Mouse (Mus musculus): Measurements from ENCODE around the gene Nudt17.
"Not testable (repeated sequence)": the region's sequence is repeated elsewhere in the genome, so short reads cannot be mapped to it uniquely, and the experiment has no call there.

Nudt17 gene

DNA sequence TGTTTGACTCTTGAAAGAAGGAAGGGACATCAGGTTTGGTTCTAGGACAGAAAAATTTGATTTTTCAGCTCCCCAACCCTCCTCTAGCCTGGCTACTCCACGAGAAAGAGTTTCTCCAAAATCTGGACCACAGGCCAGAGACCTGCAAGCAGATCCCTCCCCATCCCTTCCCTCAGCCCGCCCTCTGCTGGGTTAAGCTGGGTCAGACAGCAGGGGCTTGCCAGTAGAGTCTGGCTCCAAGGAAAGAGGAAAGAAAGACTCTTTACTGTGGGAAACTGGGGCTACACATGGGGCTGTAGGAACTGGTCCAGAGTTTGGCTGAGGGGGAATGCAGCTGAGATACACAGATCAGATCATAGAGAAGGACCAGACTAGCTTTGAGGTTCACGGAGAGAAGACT, 15.9 kb downstream of the Nudt17 start:
- H3K36me3 ChIP-seq (ENCODE audit: control insufficient read depth, insufficient read depth, low read length, poor library complexity, severe bottlenecking) = no peaks in the 10 kb centered on the region
- H3K27me3 ChIP-seq (ENCODE audit: control insufficient read depth, insufficient read depth, low read length, poor library complexity, severe bottlenecking) = no peaks in the 10 kb centered on the region
- DNase-seq (ENCODE audit: low read depth, low spot score) = no peak

DNA sequence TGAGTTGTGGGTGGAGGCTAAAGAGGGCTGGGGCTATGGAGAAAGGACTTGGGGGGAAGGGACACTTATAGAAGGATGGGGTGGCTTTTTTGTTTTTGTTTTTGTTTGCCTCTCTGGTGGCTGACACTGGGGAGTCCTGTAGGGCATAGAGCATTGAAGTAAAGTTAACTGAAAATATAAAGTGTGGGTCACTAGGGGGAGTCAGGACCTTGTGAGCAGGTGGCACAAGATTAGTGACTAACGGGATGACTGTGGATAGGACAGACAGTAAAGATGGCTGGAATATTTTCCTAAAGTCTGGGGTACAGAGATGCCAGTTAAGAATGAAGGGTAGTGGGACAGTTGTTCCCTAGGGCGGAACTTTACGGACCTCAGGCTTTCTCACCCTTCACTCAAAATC, 18.1 kb downstream of the Nudt17 start:
- Histone ChIP-seq H3K27me3 (ENCODE audit: control insufficient read depth, insufficient read depth, low read length, poor library complexity, severe bottlenecking) (no peaks in the 10 kb centered on the region), H3K36me3 (ENCODE audit: control insufficient read depth, insufficient read depth, low read length, poor library complexity, severe bottlenecking) (no peaks in the 10 kb centered on the region)
- peak; percentile 45 for DNase-seq (ENCODE audit: low read depth, low spot score)

DNA sequence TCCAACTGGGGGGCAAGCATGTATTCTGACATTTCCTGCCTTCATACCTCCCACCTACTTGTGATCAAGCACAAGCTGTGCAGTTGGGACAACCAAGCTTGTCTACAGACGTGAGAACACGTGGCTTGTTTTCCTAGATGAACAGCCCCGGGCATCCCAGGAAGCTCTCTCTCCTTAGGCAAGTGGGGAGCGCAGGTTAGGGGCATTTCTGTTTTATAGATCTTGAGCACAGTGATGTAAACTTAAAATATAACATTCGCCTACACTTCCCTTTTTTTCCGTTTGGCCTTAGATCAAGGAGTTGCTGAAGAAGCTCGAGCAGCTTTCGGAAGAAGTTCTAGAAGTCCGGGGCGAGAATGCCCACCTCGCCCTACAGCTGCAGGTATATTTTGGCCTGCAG, 19.5 kb downstream of the Nudt17 start:
- Histone ChIP-seq H3K36me3 (ENCODE audit: control insufficient read depth, insufficient read depth, low read length, poor library complexity, severe bottlenecking) (no peaks in the 10 kb centered on the region), H3K27me3 (ENCODE audit: control insufficient read depth, insufficient read depth, low read length, poor library complexity, severe bottlenecking) (no peaks in the 10 kb centered on the region)
- DNase-seq (ENCODE audit: low read depth, low spot score) = no peak

DNA sequence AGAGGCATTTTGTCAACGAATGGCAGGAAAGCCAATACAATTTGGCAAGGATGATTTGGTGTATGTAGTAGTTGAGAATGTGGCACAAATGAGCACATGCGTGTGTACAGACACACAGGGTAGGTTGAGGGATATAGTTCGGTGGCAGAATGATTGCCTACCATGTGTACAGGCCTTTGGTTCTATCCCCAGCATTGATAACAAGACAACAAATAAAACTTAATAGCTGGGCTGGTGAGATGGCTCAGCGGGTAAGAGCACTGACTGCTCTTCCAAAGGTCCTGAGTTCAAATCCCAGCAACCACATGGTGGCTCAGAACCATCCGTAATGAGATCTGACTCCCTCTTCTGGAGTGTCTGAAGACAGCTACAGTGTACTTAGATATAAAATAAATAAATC, 22.3 kb downstream of the Nudt17 start:
- not testable (repeated sequence) for DNase-seq (ENCODE audit: low read depth, low spot score)

DNA sequence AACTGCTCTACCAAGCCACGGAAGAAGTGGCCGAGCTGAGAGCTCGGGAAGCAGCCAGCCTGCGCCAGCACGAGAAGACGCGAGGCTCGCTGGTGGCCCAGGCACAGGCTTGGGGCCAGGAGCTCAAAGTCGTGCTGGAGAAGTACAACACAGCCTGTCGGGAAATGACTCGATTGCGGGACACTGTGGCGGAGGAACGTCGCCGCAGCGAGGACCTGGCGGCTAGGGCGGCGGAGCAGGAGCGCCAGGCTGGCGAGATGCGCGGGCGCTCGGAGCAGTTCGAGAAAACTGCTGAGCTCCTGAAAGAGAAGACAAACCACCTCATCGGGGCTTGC, 23.6 kb downstream of the Nudt17 start:
- Histone ChIP-seq H3K27me3 (ENCODE audit: control insufficient read depth, insufficient read depth, low read length, poor library complexity, severe bottlenecking) (no peaks in the 10 kb centered on the region), H3K36me3 (ENCODE audit: control insufficient read depth, insufficient read depth, low read length, poor library complexity, severe bottlenecking) (no peaks in the 10 kb centered on the region)
- DNase-seq (ENCODE audit: low read depth, low spot score) = no peak

More for the DNA sequence above, 22.3 kb downstream of the Nudt17 start:
- H3K27me3 ChIP-seq (ENCODE audit: control insufficient read depth, insufficient read depth, low read length, poor library complexity, severe bottlenecking); H3K36me3 ChIP-seq (ENCODE audit: control insufficient read depth, insufficient read depth, low read length, poor library complexity, severe bottlenecking): not testable (repeated sequence)

DNA sequence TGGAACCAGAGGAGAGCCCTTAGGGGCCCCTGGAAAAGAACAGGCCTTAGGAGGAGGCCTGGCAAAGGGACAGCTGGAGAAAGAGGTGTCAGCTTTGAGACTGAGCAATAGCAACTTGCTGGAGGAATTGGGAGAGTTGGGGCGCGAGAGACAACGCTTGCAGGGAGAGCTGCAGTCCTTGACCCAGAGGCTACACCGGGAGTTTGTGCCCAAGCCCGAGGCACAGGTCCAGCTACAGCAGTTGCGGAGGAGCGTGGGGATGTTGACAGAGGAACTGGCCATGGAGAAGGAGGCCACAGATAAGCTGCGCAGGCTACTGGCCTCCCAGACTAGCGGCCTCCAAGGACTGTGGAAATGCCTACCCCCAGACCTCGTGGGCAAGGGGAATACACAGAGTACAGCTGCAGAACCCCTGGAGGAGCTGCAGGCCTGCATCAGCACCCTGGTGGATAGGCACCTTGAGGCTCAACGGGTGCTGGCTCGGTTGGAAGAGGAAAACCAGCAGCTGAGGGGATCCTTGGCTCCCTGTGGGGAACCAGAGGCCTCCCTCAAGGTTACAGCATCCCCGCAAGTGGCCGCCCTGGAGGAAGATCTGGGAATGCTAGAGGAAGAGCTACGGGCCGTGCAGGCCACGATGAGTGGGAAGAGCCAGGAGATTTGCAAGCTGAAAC, 24.1 kb downstream of the Nudt17 start:
- no peak for DNase-seq (ENCODE audit: low read depth, low spot score)
- Histone ChIP-seq H3K27me3 (ENCODE audit: control insufficient read depth, insufficient read depth, low read length, poor library complexity, severe bottlenecking) (no peaks in the 10 kb centered on the region), H3K36me3 (ENCODE audit: control insufficient read depth, insufficient read depth, low read length, poor library complexity, severe bottlenecking) (no peaks in the 10 kb centered on the region)

DNA sequence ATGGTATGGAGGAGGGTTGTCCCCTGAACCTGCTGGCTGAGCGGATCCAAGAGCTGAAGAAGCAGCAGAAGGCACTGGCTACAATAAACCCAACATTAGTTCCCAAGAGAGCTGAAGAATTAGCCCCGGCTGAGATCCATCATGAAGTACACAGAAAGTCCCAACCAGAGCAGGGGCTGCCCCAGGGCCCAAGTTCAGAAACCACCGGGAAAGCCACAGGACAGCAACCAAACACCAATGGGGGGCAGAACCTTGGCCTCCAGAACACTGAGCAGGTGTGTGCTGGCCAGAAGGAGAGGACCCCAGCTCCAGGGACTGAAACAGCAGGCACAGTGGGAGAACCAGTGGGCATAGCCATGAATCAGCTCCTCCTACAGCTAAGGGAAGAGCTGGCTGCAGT, 24.9 kb downstream of the Nudt17 start:
- no peak for DNase-seq (ENCODE audit: low read depth, low spot score)
- no peaks in the 10 kb centered on the region for H3K36me3 ChIP-seq (ENCODE audit: control insufficient read depth, insufficient read depth, low read length, poor library complexity, severe bottlenecking)
- H3K27me3 ChIP-seq (ENCODE audit: control insufficient read depth, insufficient read depth, low read length, poor library complexity, severe bottlenecking) = no peaks in the 10 kb centered on the region

DNA sequence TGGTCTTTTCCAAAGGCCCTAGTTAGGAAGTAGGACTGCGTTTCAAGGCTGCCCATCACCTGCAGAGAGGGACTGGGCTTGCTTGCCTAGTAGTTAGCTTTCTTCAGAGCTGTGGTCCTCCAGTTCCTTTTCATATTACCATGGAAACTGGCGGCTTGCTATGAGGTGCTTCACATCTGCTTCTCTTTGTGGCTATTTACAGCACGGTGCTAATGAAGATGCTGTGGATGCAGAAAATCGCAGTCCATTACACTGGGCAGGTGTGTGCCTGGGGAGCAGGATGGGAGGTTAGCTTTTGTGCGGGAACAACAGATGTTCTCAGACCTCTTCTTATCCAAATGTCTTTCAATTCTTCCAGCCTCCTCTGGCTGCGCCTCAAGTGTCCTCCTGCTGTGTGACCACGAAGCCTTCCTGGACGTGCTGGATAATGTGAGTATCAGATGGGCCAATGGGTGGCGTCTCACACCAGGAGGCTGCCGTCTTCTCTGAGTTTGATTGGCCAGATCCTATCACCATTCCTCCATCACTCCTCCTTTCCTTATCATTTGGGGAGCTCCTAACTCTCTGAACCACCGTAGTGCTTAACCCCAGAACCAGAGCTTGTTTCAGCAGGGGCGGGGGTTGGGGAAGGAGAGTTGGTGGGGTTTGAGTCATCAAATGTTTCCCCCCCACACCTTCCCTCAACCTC, 27.9 kb downstream of the Nudt17 start:
- DNase-seq (ENCODE audit: low read depth, low spot score) = no peak
- no peaks in the 10 kb centered on the region for H3K36me3 ChIP-seq (ENCODE audit: control insufficient read depth, insufficient read depth, low read length, poor library complexity, severe bottlenecking)
- no peaks in the 10 kb centered on the region for H3K27me3 ChIP-seq (ENCODE audit: control insufficient read depth, insufficient read depth, low read length, poor library complexity, severe bottlenecking)

DNA sequence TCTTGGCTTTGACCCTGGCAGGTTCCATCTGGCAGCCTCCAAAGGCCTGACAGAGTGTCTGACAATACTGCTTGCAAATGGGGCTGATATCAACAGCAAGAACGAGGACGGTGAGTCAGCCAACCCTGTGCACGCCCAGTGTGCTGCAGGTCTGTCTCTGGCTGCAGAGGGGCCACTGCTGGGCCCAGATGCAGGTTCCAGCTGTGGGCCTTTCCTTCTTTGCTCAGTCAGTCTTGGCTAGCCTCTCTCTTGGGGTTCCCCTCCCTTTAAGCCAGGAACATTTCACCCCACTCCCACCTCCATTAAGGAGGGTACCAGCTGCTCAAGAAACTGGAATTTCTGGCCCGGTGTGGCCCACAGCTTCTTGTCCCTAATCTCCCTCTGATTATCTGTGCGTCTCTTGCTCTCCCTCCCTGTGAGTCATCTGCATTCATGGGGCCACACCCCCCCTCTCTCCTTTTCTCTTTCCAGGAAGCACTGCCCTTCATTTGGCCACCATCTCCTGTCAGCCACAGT, 29.1 kb downstream of the Nudt17 start:
- Histone ChIP-seq H3K27me3 (ENCODE audit: control insufficient read depth, insufficient read depth, low read length, poor library complexity, severe bottlenecking) (no peaks in the 10 kb centered on the region), H3K36me3 (ENCODE audit: control insufficient read depth, insufficient read depth, low read length, poor library complexity, severe bottlenecking) (no peaks in the 10 kb centered on the region)
- DNase-seq (ENCODE audit: low read depth, low spot score) = no peak

DNA sequence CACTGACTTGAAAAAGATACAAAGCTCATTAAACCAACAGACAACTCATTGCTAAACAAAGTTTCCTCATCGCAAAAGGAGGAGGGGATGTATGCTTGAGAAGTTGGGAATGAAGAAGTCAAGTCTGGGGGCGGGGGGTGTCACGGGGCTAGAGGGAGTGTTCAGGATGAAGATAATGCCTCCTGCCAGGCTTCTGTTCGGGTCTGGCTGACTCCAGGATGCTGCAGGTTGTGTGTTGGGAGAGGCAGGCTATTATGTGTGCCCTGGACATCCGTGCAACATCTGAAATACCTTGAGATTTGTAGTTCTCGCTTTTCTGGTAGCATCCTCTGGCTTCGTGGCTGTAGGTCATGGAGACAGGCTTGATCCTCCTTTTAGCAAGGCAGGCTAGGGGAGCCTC, 29.9 kb downstream of the Nudt17 start:
- no peaks in the 10 kb centered on the region for H3K27me3 ChIP-seq (ENCODE audit: control insufficient read depth, insufficient read depth, low read length, poor library complexity, severe bottlenecking)
- no peak for DNase-seq (ENCODE audit: low read depth, low spot score)
- no peaks in the 10 kb centered on the region for H3K36me3 ChIP-seq (ENCODE audit: control insufficient read depth, insufficient read depth, low read length, poor library complexity, severe bottlenecking)

DNA sequence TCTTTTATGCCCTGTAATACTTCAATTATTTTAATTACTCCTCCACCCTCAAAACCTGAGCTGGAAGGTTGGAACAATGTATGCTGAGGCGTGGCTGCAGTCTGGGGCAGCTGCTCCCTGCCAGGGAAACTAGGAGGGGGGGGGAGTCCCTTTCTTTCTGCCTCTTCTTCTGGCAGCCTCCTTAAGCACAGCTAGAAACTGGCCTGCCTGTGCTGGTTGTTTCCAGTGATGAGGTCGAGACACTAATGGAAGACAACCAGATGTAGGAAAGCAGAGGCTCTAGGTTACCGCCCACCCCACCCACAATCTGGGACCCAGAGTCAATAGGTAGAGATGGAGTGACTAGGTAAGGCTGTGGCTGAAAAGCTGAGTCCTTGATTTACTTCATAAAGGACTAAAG, 32.7 kb downstream of the Nudt17 start:
- Histone ChIP-seq H3K27me3 (ENCODE audit: control insufficient read depth, insufficient read depth, low read length, poor library complexity, severe bottlenecking) (no peaks in the 10 kb centered on the region), H3K36me3 (ENCODE audit: control insufficient read depth, insufficient read depth, low read length, poor library complexity, severe bottlenecking) (no peaks in the 10 kb centered on the region)
- DNase-seq (ENCODE audit: low read depth, low spot score) = no peak

DNA sequence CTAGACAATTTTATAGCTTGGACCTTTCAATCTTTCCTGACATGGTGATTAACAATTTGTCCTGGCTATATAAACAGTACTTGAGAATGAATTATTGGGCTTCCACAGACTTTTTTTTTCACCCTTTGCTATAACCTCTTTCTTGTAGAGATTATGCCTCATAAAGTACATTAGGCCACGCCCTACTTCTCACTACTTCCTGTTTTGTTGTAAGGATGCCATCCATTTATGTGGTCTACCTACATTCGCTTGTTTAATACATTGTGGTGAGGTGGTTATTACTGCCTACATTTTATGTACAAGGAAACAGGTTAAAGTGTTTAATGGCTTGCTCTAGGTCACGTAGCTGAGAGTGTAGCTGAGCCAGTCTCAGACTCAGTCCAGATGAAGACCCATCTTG, 33.2 kb downstream of the Nudt17 start:
- Histone ChIP-seq H3K36me3 (ENCODE audit: control insufficient read depth, insufficient read depth, low read length, poor library complexity, severe bottlenecking) (no peaks in the 10 kb centered on the region), H3K27me3 (ENCODE audit: control insufficient read depth, insufficient read depth, low read length, poor library complexity, severe bottlenecking) (no peaks in the 10 kb centered on the region)
- peak; percentile 45 for DNase-seq (ENCODE audit: low read depth, low spot score)

DNA sequence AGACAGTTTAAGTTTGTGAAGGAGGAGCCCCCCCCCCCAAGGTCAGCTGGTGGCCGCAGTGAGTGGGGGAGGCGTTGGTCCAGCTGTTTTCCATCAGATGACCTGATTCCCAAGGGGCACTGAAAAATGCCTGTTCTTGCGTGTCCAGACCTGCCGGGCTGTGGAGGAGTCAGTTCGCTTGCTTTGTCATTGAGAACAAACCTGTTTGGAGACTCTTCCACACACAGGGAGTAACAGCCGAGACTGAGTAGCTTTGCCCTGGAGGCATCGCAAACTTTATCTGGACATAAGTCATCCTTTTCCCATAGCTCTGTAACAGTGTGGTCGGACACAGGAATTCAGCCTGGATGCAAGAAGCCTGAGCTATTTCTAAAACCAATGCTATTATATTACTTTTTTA, 33.9 kb downstream of the Nudt17 start:
- DNase-seq (ENCODE audit: low read depth, low spot score) = no peak
- Histone ChIP-seq H3K36me3 (ENCODE audit: control insufficient read depth, insufficient read depth, low read length, poor library complexity, severe bottlenecking) (no peaks in the 10 kb centered on the region), H3K27me3 (ENCODE audit: control insufficient read depth, insufficient read depth, low read length, poor library complexity, severe bottlenecking) (no peaks in the 10 kb centered on the region)

DNA sequence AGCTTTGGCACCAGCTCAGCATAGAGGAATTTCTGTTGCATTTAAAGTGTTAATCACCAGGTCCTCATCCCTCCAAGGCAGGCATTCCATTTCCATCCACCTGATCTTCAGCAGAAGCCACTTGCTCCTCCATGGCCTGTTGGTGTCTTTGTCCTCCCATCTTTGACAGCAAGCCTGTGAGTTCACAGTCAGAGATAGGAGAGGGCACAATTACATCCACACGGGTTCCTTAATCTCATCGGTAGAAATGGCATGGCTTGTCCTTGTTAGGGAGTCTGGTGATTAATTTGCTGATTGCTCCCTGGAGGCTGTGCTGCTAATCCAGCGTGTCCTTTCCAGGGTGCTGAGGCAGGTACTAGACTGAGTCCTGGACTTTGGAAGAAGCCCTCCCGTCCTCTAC, 34.8 kb downstream of the Nudt17 start:
- Histone ChIP-seq H3K27me3 (ENCODE audit: control insufficient read depth, insufficient read depth, low read length, poor library complexity, severe bottlenecking) (no peaks in the 10 kb centered on the region), H3K36me3 (ENCODE audit: control insufficient read depth, insufficient read depth, low read length, poor library complexity, severe bottlenecking) (no peaks in the 10 kb centered on the region)
- DNase-seq (ENCODE audit: low read depth, low spot score) = no peak

DNA sequence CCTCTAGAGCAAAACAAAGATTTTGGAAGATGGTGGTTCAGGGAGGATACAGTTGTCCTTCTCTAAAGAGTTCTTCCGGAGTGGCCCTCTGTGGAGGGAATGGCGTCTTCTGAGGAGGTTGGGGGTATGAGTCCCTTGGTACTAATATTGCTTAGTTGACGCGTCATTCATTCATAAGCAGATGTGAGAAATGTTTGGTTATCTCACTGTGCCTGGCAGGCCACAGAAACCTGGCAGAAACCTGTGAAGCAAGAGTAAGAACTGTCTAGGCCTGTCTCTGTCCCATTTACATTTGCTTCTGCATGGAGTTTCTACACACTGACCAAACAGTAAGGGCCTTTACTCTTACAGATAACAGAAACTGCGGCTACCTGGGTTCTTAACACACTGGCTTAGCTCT, 36.8 kb downstream of the Nudt17 start:
- no peak for DNase-seq (ENCODE audit: low read depth, low spot score)
- Histone ChIP-seq H3K27me3 (ENCODE audit: control insufficient read depth, insufficient read depth, low read length, poor library complexity, severe bottlenecking) (no peaks in the 10 kb centered on the region), H3K36me3 (ENCODE audit: control insufficient read depth, insufficient read depth, low read length, poor library complexity, severe bottlenecking) (no peaks in the 10 kb centered on the region)
